Mouse (Mus musculus) embryo, embryonic 10 days (tissue): Measurements from ENCODE around the gene Matk.
A peak's percentile ranks its signal among the peaks of the same experiment; 100 is the strongest.
"Not testable (repeated sequence)": the region's sequence is repeated elsewhere in the genome, so short reads cannot be mapped to it uniquely, and the experiment has no call there.

ENCODE experiments used
- DNase-seq: peaks from one replicate; pipeline ENCODE4 v3.0.0-alpha.2; 2015; ENCODE audit warnings: low spot score

Matk gene

DNA sequence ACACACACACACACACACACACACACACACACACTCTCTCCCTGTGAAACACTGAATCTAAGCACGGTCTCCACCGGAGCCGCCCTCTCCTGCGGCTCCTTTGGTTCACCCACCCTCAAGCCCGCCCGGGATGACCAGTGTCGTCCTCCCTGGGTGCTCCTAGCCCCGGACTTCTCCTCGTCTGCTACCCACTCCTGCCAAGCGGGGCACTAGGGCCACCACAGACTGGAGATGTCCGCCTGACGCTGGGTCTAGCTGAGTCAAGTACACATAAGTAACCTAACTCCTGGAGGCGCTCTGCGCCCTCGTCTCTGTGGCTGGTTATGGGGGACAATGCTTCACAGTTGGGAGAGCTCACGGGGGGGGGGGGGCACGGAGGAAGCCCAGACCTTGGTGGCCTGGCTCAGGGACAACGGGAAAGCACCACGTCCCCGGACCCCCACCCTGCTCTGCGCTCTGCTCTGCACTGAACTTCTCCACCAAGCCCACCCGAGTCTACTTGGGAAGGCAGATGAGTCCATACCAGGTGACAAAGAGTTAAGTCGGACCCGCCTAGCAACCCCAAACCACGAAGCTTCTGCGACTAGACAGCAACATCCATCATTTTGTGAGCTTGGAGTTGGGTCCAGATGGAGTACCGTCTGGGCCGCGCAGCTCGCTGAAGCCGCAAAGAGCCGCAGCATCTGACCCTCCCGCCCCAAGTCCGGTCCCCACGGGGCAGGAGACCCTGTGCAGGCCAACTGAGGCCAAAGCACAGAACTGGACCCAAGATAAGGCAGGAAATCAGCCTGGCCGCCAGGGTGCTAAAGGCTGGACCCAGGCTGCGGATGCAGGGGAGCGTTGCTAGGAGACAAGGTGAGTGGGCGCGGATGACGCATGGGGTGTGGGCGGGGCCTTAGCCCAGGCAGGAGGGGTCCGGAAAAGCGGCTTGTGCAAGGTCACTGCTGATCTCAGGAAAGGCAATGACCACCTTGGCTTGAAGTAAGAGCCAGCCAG is at the start of gene Matk:
Gene Matk (plus strand): TSS at position 512 of the 996 bp plus-strand sequence.
- peak; percentile 75 for DNase-seq

DNA sequence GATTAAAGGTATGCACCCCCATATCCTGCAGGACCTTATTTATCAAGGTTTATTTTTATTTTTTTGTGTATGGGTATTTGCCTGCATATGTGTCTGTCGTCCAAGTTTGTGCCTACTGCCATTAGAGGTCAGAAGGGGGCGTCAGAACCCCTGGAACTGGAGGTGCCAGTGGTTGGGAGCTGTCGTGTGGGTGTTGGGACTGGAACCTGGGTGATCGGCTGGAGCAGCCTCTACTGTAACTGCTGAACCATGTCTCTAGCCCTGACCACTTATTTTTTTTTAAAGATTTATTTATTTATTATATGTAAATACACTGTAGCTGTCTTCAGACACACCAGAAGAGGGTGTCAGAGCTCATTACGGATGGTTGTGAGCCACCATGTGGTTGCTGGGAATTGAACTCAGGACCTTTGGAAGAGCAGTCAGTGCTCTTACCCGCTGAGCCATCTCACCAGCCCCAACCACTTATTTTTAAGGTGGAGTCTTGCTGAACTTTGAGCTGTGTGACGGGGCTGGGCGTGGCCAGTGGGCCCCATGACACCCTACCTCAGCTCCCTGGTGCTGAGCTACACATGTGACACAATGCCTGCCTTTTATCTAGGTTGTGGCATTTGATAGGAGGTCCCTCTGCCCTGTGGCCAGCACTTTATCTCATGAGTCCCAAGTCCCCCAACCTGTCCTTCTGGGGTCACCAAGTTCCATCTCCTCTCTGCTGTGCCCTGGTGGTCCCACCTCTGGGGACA is 49.6 kb upstream of the Matk start:
- no peak for DNase-seq

DNA sequence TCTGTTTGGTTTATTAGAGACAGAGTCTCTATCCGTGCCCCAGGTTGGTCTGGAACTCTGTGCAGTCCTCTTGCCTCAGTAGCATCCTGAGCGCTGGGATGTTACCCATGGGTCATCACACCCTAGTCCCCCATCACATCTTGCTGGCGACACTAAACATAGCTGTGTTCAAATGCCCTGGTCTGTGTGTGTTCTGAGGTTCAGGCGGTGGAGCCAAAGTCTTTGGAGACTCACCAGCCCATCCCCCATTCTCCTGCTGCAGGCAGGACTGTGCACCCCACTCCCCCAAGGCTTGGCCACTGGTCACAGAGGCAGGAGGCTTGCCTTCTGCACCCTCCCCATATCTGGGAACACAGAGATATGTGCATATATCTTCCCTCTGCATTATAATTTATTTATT is 48.6 kb upstream of the Matk start:
- DNase-seq: no peak

DNA sequence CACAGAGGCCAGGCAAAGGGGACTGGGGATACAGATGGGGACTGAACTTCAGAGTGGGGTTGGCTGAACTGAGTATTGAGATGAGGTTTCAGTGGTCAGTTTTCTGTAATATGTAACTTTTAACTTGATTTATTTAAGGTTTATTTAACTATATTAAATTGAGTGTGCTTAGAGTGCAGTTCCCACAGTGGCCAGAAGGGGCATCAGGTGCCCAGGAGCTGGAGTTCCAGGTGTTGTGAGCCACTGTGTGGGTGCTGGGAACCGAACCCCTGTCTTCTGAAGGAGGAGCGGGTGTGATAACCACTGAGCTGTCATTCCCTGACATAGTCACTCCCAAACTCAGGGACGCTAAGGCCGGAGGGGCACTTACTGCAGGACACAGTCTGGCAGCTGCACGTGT is 42.6 kb upstream of the Matk start:
- DNase-seq: no peak

DNA sequence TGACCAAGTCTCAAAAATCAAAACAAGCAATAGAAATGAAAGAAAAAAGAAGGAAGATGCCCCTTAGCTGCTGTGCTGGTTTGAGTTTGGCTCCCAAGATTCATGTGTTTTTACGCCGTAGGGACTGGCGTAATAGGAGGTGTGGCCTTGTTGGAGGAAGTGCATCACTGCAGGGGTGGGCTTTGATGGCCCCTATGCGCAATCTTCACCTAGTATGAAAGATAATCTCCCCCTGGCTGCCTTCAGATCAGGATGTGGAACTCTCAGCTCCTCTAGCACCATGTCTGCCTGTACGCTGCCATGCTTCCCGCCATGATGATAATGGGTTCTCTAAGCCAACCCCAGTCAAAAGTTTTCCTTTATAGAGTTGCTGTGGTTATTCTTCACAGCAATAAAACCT is 36.5 kb upstream of the Matk start:
- DNase-seq: no peak

DNA sequence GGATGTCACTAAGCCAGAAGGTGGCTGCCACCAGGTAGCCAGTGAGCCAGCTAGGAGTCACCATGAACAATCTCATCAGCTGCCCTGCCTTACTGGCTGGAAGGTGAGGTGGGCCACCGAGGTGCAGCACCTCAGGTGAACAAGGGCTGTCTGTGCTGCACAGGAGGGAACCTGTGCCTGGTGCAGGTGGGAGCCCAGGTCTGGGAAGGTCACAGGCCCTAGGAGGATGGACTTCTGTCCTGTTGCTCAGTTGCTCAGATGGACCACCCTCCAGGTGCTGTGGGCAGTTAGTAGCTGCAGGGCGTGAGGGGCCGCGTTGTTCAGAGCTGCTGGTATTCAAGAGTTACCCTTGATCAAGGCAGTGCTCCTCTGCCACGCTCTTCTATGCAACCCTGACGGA is 35.9 kb upstream of the Matk start:
- DNase-seq: no peak

DNA sequence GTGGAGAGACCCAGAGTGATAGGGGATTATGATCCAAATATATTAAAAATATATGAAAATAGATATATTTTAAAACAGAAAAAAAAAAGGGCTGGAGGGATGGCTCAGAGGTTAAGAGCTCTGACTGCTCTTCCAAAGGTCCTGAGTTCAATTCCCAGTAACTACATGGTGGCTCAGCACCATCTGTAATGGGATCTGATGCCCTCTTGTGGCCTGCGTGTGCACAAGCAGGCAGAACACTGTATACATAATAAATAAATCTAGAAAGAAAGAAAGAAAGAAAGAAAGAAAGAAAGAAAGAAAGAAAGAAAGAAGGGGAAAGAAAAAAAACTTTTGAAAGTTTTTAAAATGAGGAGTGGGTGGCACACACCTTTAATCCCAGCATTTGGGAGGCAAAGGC is 35.5 kb upstream of the Matk start:
- peak; percentile 49 for DNase-seq

DNA sequence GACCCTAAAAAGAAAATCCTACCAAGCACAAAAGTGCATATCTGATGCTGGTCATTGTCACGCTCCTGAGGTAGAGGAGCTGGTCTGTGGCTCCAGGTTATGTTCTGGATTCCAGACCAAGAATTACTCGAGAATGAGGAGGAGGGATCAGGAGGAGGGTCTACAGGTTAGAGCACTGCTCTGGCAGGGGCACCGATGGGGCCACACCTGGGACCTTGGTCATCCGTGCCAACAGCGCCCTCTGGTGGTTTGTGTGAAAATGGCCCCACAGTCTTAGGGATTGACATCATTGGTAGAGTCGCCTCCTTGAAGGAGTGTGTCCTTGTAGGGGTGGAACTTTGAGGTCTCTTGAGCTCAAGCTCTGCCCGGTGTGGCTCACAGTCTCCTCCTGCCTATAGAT is 34.8 kb upstream of the Matk start:
- DNase-seq: peak; percentile 75

DNA sequence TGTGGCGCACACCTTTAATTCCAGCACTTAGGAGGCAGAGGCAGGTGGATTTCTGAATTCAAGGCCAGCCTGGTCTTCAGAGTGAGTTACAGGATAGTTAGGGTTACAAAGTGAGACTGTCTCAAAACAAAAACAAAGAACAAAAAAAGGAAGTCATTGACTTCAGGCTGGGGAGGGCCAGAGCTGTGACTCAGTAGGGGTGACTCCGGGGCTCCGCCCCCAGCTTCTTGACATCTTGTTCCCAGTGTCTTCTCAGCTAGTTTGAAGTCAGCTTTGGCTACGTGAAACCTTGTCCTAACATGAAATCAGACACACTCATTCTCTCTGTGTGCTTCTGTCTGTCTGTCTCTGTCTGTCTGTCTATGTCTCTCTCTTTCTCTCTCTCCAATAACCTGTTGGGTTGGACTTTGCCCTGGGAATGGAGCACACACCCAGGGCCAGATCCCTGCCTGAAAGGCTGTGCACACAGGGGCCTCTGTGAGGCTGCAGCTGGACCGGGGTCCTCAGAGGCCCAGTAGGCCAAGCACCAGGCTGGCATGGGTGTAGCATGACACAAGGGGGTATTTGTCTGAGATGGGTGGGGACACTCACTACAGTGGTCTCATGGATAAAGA is 31.2 kb upstream of the Matk start:
- DNase-seq: no peak

DNA sequence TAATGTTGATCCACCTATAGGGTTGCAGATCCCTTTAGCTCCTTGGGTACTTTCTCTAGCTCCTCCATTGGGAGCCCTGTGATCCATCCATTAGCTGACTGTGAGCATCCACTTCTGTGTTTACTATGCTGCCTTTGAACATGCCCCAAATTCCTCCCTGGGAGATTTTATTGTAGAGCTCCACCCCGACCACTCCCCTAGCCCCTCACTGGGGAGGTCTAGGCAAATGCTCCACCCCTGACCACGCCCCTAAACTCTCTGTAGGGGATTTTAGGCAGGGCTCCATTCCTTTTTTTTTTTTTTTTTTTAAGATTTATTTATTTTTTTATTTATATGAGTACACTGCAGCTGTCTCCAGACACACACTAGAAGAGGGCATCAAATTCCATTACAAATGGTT is 29.0 kb upstream of the Matk start:
- DNase-seq: not testable (repeated sequence)

DNA sequence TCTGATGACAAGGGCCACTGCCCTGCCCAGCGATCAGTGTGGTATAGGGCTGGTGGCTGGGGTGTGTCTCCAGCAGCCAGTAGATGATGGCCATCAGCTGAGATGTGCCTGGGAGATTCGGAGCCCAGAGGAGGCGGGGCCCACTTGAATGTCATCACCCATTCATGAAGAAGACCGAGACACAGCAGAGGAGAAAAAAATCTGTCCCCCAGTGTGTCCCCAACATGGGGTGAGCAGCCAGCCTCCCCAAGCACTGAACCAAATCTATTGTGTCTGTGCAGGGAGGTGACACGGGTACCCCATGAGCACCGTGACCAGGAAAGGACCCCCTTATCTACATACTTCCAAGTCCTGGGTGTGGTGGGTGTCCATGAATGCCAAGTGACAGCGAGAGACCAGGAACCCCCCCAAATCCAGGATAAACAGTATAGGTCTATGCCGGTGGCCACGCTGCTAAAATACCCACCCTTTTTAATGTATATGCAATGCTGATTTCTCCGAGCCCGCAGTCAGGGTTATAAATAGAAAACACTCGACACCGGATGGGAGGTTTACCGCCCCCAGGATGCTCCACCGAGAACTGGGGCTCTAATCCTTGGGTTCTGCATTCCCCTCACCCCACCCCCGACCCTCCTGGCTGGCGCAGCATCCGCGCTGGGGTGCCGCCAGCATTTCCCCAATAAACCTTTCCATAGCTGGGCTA is 22.8 kb upstream of the Matk start:
- no peak for DNase-seq

DNA sequence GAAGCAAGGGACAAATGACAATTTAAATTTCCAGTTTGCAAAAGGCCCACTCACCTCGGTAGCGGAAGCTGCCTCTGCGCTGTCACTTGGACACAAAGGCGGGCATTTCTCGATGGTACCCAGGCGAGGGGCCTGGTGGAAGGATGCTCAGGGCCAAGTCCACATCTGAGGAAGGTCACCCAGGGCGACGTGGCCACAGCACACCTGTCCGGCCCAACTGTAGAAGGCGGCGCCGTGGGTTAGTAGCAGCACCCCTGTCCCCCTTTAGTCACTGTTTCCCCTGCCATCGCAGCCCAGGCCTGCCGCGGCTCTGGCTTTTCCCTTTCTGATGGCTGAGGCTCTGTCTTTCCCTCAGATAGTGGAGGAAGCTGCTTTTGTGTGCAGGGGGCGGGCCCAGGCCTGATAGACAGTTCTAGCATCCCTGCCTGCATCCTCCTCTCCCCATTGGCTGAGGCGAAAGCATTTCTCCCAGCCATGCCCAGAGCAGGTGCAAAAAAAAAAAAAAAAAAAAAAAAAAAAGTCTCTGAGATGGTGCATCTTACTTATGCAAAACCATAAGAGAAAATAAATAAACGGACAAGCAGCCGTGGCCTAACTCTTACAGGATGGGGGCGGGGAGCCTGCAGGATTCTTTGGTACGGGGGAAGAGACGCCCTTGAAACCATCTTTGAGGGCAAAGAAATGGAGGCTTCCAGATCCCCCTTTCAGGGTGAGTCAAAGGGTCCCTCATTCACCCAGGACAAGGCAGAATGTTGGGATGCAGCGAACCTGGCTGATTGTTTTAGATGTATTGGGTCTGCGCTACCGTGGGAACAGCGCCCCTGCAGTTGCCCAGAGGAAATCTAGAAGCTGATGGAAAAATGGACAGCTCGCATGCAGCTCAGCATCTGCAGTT is 22.1 kb upstream of the Matk start, which contains the start of gene Atcay:
Gene Atcay (minus strand): TSS at position 396 of the 895 bp plus-strand sequence.
- DNase-seq: peak; percentile 71

DNA sequence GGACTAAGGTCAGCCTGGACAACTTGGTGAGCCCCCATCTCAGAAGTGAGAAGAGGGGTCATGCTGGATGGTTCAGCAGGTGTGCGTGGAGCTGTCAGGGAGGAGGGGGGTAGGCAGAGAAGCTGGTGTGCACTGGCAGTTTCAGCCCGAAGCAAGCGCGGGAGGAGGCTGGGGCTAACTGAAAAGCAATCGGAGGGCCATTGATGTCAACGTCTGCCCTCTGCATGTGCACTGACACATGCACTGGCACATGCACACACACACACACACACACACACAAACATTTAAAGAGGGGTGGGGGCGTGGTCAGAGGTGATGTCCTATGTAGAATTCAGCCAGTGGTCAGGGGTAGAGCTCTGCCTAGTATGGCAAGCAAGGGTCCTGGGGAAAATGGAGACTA is 21.3 kb upstream of the Matk start:
- DNase-seq: no peak

DNA sequence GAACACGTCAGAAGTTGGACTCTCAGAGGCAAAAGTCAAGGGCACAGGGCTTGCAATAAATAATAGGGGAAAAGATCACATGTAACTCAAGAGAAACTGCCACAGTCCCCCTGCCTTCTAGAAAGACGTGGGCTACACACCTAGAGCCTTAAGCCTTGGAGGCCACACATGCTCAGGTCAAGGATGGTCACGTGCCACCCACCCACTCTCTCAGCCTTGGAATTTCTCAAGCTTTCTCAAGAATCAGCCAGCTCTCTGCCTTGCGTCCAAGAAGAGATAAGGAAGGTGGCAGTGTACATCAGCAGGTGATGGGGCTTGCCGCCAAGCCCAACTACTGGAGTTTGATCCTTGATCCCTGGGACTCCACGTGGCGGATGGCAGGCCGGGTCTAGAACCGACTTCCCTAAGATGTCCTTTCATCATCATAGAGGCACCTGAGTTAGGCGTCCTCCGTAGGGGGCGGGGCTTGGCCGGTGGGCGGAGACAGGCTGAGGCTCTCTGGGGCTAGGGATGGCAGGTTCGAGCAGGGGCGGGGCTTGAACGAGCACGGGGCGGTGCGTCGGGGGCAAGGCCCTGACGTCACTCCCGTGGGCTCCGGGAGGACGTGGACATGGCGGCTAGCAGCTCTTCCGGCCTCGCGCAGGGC is 20.0 kb upstream of the Matk start, which contains the start of gene Zfr2:
Gene Zfr2 (plus strand): TSS at position 576 of the 646 bp plus-strand sequence.
- DNase-seq: peak; percentile 91

DNA sequence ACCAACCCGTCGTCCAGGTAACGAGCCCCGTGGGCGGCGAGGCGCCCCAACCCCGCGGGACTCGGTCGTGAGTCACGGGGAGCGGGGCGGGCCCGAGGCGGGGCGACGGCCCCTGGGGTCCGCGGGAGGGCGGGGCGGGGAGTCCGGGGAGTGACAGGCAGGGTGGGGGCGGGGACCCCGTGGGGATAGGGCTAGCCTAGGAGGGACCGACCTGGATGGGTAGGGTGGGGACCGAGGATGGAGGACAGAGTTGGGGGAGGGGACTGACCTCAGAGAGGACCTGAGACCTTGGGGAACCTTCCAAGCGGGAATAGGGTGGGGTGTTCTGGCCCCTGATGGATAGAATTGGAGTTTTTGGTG is 19.5 kb upstream of the Matk start:
- DNase-seq: no peak

DNA sequence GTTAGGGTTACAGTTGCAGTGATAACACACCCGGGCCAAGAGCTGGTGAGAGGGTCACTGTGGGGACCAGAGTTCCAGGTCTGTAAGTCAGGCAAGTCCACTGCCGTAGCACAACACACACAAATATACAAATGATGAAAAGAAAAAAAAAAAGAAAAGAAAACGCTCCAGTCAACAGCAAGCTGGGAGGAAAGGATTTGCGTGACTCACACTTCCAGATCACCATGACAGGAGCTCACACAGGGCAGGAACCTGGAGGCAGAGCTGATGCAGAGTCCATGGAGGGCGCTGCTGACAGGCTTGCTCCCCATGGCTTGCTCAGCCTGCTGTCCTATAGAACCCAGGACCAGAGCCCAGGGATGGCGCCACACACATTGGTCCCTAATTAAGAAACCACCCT is 18.5 kb upstream of the Matk start:
- DNase-seq: no peak

DNA sequence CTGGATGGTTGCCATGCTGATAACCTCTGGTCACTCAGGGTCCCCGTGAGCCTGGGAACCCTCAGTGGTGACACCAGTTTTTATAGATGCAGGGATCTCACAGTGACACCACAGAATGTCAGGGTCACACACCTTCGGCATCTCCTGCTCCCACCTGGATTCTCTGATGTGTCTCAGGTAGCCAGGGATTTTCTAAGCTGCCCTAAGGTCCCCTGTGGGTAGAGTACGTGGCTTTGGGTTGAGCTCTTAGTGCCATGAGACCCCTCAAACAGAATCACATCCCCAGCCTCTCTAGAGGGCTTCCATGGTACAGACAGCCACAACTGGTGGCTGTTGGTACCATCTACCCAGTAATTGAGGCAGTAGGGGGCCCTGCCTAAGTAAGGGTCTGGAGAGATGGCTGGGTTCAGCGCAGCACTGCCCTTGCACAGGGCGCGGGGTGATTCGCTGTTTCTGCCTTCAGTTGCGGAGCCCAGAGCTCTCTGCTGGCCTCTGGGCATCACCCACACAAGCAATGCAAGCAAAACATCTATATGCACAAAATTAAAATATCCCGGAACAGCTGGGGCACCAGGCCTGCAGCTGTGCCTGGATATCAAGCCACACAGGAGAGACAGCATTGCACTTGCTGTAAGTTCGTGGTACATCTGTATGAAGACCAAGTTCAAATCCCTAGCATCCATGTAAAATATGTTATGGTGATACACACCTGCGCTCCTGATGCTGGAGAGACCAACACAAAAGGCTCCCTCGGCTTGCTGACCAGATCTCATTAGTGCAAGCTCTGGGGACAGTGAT is 16.1 kb upstream of the Matk start:
- no peak for DNase-seq

DNA sequence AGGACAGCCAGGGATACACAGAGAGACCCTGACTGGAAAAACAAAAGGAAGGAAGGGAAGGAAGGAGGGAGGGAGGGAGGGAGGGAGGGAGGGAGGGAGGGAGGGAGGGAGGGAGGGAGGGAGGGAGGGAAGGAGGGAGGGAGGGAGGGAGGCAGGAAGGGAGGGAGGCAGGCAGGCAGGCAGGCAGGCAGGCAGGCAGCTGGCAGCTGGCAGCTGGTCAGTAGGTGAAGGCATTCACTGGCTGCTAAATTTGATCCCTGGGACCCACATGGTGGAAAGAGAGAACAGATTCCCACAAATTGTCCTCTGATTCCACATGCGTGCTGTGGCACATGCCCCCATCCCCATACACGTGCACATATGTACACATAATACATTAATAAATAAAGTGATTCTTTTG is 14.1 kb upstream of the Matk start:
- no peak for DNase-seq

DNA sequence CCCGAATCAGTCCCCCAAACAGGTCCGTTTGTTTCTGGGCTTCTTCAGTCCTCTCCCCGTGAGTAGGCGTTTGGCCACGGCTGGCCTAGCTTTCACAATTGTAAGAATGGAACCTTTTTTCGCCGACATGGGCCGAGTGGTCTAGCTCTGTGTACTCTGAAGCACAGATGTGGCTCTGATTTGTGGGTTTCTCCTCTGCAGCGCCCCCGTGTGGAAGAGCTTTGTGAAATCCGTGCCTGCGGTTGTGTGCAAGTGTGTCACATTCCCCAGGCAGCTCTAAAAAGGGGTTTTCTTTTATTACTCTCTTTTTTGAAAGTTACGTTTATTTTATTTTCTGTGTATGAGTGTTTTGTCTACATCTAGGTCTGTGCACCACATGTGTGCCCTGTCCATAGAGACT is 11.9 kb upstream of the Matk start:
- peak; percentile 78 for DNase-seq

DNA sequence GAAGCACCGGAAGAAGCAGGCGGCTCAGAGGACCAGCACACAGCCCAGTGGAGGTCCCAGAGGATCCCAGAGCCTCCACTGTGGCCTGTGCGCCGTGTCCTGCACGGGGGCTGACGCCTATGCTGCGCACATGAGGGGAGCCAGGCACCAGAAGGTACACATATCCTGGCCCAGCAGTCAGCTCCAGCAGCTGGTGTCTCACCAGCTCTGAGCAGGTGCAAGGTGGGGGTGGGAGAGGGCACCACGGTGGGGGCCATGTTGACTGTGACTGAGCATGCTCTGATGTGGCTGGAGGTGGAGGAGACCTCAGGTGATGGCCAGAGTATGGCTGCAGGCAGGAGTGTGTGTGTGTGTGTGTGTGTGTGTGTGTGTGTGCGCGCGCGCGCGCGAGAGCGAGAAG is 10.7 kb upstream of the Matk start:
- no peak for DNase-seq
